Mouse (Mus musculus): ENCODE measurements around the gene Gm732. TPM values are rescaled to one million over a fixed set of nuclear protein-coding genes. Genes with fewer than 3 reads are reported as not detected.

Gm732 gene
- not detected for total RNA-seq (2021)
- long read RNA-seq: 0 reads

- no peak for DNase-seq (ENCODE audit: low spot score in 2 of 2)
These were observed at the start of gene Gm732 for GRCm38 (mm10) chrX:107948365-107948764. Gene Gm732 (minus strand): TSS chrX:107948465.

Other genes starting within 250 kb of the Gm732 start
- gene Tent5d, start 155.9 kb downstream of the Gm732 start, total RNA-seq (2021): not detected
- 10 to 100 TPM; 26.2 to 32.7 TPM for gene 2610002M06Rik, start 132.1 kb downstream of the Gm732 start, total RNA-seq (2021)